Mouse (Mus musculus) cerebellum, adult 9-11 months (tissue): ENCODE results near the gene Lmx1b.

ENCODE experiments used
- DNase-seq: peaks from one replicate; pipeline ENCODE4 v3.0.0; 2022

The Lmx1b gene

GRCm38 (mm10) chr2:33640171-33640721 is at the start of gene Lmx1b:
Lmx1b (minus strand) TSS chr2:33640511.
- no peak for DNase-seq

DNA sequence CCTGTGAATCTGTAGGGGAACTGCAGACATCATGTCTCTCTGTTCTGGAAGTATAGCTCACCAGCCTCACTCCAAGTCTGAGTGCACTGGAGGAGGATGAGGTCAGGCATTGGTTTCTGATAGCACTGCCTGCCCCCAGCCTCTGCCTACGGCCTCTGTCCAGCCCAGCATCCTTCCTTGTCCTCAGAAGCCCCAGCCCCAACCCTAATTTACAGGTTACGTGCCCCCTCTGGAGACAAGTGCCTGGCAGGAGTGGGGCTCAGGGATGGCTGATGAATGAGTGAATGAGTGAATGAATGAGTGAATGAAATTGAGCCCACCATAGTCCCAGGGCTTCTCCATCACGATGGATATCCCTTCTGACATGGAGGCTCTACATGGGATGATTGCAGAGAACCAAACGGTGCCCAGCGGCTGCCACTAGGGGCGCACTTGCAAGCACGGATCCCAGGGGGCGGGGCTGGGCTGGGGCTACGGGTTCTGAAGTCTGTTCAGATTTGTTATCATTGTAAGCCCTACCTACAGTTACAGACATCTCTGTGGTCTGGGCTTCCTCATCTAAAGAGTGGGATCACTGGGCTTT is 49.7 kb upstream of the Lmx1b start:
- no peak for DNase-seq

- no peak for DNase-seq
Observed at GRCm38 (mm10) chr2:33689155-33689879, 49.0 kb upstream of the Lmx1b start.

DNA sequence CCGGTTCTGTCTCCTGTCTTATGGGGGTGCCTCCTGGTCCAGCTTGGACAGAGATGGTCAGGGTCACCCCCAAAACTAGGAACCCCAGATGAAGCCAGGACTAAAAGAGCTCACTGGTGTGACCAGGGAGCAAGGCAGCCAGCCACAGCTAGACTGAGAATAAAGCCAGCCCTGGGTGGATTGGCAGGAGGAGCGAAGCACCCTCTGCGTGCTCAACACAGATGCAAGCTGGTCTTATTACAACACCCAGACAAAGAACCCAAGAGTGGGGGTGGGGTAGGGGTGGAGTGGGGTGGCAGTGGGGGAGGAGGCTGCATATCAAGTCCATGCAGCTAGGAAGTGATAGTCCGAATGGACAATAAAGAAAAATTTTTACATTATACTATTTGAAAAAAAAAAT is 43.3 kb upstream of the Lmx1b start:
- DNase-seq: no peak

DNA sequence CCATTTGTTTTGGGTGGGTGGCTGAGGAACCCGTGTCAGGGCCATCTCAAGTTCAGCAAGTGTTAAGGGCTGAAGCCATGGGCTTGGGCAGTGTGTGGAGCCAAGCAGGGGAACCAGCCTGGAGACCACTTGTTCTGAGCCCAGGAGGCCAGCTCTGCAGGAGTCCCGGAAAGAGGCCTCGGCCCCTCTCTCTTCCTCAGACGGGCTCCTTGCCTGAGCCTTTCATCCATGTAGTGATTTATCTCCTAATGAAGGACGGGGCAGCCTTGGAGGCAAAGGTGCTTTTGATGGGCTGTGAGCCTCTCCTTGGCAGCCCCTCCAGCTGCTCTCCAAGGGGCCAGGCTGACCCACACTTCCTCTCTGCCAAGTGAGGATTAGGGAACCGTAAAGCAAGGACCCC is 42.8 kb upstream of the Lmx1b start:
- DNase-seq: no peak

DNA sequence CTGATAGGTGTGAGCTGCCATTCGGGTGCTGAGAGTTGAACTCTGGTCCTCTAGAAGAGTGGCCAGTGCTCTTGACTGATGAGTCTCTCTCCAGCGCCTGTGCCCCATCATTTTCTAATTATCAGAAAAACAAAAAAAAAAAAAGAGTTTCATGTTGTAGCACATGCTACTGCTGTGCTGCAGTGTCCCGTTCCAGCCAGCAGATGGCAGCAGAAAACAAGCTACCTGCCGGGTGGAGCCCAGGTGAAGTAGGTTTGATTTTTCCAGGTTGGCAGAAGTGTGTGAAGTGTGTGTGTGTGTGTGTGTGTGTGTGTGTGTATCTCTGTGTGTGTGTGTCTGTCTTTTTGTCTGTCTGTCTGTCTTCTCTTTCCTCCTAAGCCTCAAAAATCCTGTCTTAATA is 41.9 kb upstream of the Lmx1b start:
- DNase-seq: peak; percentile 50

DNA sequence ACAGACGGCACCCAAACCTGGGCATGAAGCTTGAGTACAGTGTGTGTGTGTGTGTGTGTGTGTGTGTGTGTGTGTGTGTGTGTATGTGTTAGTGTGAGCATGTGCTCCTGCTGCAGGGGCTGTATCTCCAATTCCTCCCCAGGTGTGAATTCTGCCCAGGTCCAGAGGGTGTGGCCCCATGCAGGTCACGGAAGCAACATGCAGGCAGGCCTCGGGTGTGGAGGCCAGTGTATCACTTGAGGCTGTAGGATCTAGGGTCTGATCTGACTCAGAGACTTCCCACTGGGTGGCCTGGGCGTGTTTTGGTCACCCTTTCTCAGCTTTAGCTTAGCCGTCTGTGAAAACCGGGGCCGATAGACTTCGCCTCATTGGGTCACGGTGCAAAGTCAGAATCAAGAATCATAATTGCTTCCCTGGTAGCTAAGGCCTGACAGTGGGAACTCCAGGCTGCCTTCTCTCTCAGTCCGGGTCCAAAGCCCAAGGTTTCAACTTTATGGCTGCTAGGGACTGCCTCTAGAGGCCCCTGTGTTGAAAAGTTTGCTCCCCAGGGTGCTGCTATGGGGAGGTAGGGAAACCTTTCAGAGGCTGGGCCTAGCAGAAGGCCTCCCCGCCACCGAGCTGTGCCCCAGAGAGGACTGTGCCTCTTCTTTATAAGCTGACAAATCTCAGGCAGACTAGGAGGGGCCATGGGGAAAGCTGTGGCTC is 38.8 kb upstream of the Lmx1b start:
- DNase-seq: no peak

- DNase-seq: no peak
Observed at GRCm38 (mm10) chr2:33672701-33673472, 32.6 kb upstream of the Lmx1b start.

- no peak for DNase-seq
Observed at GRCm38 (mm10) chr2:33668741-33669140, 28.4 kb upstream of the Lmx1b start.

DNA sequence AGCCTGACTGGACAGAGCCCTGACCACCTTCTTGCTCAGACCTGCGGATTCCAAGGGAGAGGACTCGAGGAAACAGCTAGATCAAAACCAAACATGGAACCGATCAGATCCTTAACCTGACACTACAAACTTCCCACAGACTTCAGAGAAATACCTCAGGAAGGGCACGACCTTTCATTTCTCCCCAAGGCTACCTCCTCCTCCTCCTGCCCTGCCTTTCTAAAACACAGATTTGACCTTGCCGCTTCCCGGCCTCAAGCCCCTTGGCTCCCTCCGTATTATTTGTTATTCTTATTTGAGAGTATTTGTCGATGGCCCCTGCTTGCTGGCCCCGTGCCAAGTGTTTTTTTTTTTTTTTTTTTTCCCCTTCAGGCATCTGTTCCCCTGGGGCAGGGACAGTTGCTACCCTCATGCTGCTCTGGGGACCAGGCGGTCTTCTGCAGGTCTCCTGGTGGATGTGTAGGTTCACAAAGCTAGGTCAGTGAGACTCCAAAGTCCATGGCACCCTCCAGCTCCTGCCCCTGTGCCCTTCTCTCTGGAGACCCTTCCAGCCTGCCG is 26.2 kb upstream of the Lmx1b start:
- DNase-seq: no peak

DNA sequence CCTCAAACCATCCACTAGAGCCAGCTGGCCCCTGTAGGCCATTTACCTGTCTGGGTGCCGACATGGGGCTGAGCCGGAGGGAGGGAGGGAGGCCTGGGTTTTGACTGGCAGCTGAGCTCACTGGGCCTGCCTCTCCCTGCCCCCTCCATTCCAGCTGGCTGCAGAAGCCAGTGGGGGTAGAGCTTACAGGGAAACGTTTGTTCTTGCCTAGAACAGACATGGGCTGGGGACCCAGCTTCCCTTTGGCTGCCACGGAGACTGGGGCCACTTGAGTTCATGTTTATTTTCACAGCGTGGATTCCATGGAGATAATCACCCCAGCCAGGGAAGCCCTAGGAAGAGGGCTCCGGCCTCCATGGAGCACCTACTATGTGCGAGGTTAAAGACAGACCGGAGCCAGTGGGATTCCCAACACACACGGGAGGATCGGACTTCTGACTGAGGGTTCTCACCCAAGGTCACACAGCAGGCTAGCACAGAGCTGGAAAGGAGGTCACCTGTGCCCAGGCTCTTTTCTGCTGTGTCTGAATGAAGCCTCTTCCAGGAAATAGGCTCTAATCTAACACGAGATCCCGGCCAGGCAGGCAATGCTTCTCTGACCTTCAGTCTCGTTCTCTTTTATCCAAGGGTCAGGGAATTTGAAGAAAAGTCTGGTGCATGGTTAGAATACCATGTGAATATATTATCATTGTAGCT is 25.2 kb upstream of the Lmx1b start:
- DNase-seq: peak; percentile 17

DNA sequence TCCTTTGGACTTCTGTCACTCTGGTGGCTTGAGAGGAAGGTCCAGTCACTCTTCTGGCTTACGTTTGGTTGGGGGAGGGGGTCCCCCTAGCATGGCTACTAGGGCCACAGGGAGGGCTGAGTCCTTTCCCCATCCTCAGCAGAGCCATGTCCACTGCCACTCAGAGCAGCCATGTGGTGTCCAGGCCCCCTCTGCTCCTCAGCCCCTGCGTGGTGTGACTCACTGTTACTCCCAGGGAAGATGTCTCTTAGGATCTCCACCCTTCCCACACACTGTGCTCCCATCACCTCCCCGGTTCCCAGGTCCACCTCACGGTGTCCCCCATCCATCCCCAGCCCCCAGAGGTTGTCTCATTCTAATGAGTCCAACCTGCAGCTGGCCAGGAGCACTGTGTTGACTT is 24.4 kb upstream of the Lmx1b start:
- no peak for DNase-seq

DNA sequence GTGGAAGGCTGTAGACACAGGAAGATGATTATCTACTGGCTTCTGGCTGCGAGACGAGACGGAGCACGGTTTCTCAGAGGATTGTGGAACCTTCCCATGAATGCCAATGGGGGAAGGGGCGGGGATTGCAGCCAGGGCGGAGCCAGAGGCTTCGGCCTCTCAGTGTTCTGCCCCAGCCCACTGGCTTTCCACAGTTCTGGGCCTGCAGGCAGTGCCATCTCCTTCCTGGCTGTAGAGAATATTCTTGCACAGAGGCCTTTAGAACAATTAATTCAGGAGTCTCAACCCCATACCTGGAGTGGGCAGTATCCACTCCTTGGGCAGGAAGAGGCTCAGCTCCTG is 18.9 kb upstream of the Lmx1b start:
- no peak for DNase-seq

GRCm38 (mm10) chr2:33658602-33659287 is 18.4 kb upstream of the Lmx1b start:
- no peak for DNase-seq

- no peak for DNase-seq
Observed at GRCm38 (mm10) chr2:33652517-33653198, 12.3 kb upstream of the Lmx1b start.

DNA sequence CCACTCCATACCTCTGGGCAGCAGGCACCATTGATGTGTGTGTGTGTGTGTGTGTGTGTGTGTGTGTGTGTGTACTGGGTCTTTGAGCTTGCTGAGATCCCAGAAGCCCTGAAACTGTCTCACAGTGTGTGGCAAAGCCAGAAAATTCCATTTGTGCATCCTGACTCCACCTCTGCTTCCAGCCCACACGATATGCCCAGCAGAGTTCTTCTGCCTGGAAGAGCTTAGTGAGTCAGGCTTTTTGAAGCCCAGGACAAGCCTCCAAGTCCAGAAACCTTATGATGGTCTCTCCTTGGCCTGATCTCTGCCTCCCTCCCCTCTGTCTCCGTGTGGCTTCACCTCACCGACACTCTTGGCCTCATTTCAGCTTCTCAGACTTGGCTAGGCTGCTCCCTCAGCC is 9.1 kb upstream of the Lmx1b start:
- no peak for DNase-seq

DNA sequence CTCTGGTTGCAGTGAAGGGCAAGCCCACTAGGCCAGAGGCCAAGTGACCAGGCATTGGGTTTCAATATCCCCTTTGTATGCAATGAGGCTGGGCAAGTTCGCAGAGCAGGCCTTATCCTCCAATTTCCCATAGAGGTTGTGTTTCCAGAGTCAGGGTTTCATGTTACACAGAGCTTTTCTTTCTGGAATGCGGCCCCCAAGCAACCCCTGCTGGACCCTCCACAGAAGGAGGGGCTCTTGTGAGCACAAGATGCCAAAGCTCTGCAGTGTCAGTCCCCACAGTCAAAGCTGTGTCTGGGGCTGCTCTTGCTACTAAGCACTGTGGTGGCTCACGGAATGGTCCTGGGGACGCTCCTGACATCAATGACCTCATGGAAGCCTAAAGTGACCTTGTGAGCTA is 8.6 kb upstream of the Lmx1b start:
- DNase-seq: no peak

GRCm38 (mm10) chr2:33646283-33646550 is 5.9 kb upstream of the Lmx1b start:
- no peak for DNase-seq

DNA sequence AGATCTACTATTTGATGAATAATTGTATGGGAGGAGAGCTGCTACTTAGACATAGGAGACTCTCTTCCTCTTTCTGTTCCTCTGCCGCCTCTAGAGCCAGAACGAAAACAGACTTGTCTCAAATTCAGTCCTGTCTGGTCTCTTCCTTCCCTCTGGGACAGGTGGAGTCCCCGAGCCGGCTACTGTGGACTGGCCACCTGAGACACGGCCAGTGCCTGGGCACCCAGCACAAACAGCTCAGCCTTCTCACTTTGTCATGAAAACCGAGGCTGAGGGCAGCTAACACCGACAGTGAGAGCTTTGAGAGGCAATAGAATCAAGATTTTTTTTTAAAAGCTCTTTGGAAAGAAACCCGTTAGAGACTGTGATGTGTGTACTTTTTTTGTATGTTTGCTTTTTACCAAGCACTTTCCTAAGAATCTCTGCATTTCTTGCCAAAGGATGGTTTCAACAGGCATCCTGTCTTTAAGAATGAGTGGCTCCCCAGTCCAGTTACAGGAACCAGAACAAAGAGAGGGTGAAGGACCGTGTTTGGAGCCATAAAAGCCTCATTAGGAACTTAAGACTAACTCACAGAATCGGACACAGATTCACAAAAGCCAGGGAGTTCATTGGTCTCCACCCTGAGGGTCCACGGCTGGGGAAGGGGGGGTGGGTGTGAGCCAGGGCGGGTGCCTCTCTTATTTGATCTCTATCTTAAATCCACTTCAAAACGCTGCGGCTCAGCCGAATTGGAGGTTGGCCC is 5.4 kb upstream of the Lmx1b start:
- no peak for DNase-seq
